Mouse (Mus musculus) embryonic facial prominence, embryonic 15.5 days (tissue): ENCODE measurements around the gene Olfr988. TPM values are rescaled to one million over a fixed set of nuclear protein-coding genes. Genes with fewer than 3 reads are reported as not detected.
"Not testable (repeated sequence)": the region's sequence is repeated elsewhere in the genome, so short reads cannot be mapped to it uniquely, and the experiment has no call there.

ENCODE experiments used
- ATAC-seq: fragments of 200-750 bp; cut with Nextera tagmentation; 2 replicates; pipeline ENCODE4 v1.8.0; 2017; ENCODE audit warnings: low read depth, moderate TSS enrichment; ENCODE audit not compliant: insufficient number of reproducible peaks, low FRiP score, low TSS enrichment
- H3K27ac ChIP-seq: fragments of 300-500 bp; sonication (generic); replicated peaks from 2 replicates; pipeline ENCODE4 v1.5.1; 2015; ENCODE audit warnings: mild to moderate bottlenecking, inconsistent platforms
- H3K27me3 ChIP-seq: fragments of 300-500 bp; sonication (generic); 2 replicates; pipeline ENCODE4 v1.6.1; 2015; ENCODE audit warnings: inconsistent platforms
- H3K36me3 ChIP-seq: fragments of 300-500 bp; sonication (generic); 2 replicates; pipeline ENCODE4 v1.6.1; 2015; ENCODE audit warnings: mild to moderate bottlenecking, inconsistent platforms
- H3K4me1 ChIP-seq: fragments of 300-500 bp; sonication (generic); 2 replicates; pipeline ENCODE4 v1.6.1; 2015; ENCODE audit warnings: inconsistent platforms
- H3K4me2 ChIP-seq: fragments of 300-500 bp; sonication (generic); replicated peaks from 2 replicates; pipeline ENCODE4 v1.6.1; 2015; ENCODE audit warnings: mild to moderate bottlenecking, inconsistent platforms
- H3K4me3 ChIP-seq: fragments of 300-500 bp; sonication (generic); replicated peaks from 2 replicates; pipeline ENCODE4 v1.5.1; 2015; ENCODE audit warnings: mild to moderate bottlenecking, inconsistent platforms
- H3K9ac ChIP-seq: fragments of 300-500 bp; sonication (generic); 2 replicates; pipeline ENCODE4 v1.6.1; 2015; ENCODE audit warnings: inconsistent platforms
- H3K9me3 ChIP-seq: fragments of 300-500 bp; sonication (generic); replicated peaks from 2 replicates; pipeline ENCODE4 v1.6.1; 2016; ENCODE audit warnings: inconsistent platforms
- WGBS: fragments of 180-500 bp; shearing (Covaris S2); methylation state at CpG from one replicate; pipeline ENCODE4 v1.1.7; 2015; 5-methylcytosine and 5-hydroxymethylcytosine counted together
- polyA plus RNA-seq: library from polyadenylated mRNA; unstranded; fragments of >200 nt; fragmentation: Nextera tagmentation; extraction: Ambion mirVana; gene quantifications from 2 replicates; pipeline ENCODE4 v1.2.1, GENCODE M21; 2015

Olfr988 gene
- not detected in 2 replicates for polyA plus RNA-seq

DNA sequence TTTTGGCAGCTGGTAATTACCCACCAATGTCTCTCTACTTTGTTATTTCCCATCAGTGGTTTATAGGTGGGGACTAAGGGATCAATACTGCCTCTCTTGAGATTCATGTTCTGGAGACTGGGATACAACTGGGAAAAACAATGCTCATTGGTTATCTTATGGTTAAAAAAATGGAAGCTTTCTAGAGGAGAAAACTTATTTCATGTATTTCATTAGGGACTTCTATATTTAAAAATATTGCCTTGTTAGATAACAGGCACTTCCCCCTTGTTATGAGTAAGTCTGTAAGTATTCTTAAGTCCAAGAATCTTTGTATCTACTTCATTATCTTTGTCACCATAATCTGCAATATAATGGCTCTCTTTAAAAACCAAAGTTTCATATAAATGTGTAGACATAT is at the start of gene Olfr988:
Olfr988 (minus strand) TSS at position 101 of the 400 bp plus-strand sequence.
- not testable (repeated sequence) for H3K27me3 ChIP-seq, H3K4me1 ChIP-seq, H3K36me3 ChIP-seq, H3K4me2 ChIP-seq, H3K9ac ChIP-seq, ATAC-seq, H3K4me3 ChIP-seq, H3K27ac ChIP-seq, H3K9me3 ChIP-seq

DNA sequence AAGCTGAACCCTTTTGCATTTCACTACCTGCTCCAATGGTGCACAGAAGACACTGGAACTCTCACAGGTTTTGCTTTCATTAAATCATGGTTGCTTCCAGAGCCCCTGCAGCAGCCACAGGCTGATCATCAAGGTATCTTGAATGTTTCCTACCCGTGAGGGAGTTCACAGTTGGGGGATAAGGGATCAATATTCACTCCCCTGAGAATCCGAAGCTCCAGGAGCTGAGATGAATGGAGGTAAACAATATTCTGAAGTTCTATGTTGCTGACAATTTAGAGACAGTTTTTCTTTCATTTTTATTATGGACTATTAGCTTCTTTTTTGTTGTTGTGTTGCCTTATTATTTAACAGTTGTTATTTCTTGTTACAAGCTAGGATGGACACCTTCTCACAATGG is 46.3 kb upstream of the Olfr988 start, which contains the start of gene Olfr992:
Olfr992 (minus strand) TSS at position 101 of the 400 bp plus-strand sequence.
- no peaks in the 10 kb centered on the region for H3K27me3 ChIP-seq
- no peak within 1 kb of the TSS for H3K4me3 ChIP-seq
- H3K9ac ChIP-seq, result no peak within 1 kb of the TSS
- no peaks in the 10 kb centered on the region for H3K36me3 ChIP-seq
- 49% methylated on average over 2 of the region's 2 CpGs for WGBS
- H3K9me3 ChIP-seq, result no peaks in the 10 kb centered on the region
- no peak for ATAC-seq
- no peak within 1 kb of the TSS for H3K4me2 ChIP-seq
- no peak within 1 kb of the TSS for H3K27ac ChIP-seq
- H3K4me1 ChIP-seq, result no peaks in the 10 kb centered on the region

DNA sequence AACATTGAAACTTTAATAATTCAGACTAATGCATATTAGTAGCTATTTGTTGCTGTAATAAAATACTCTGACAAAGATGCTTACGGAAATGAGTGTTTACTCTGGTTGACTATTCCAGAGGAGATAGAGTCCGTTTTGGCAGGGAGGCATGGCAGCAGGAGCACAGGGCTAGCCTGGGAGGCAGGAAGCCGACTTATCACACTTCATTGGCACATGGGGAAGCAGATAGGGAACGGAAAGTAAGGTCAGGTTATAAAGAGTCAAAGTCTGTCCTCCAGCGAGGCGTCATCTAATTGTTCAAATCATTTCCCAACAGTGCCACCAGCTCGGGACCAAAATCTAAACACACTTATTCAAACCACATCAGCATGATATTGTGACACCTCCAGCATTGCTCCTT is 23.1 kb downstream of the Olfr988 start:
- Histone ChIP-seq H3K27ac (no peak overlapping the region), H3K4me1 (no peaks in the 10 kb centered on the region), H3K27me3 (no peaks in the 10 kb centered on the region), H3K36me3 (no peaks in the 10 kb centered on the region), H3K9me3 (no peaks in the 10 kb centered on the region), H3K9ac (no peak overlapping the region), H3K4me2 (no peak overlapping the region), H3K4me3 (no peak overlapping the region)
- no peak for ATAC-seq
- WGBS, result 65% methylated on average over 7 of the region's 7 CpGs

DNA sequence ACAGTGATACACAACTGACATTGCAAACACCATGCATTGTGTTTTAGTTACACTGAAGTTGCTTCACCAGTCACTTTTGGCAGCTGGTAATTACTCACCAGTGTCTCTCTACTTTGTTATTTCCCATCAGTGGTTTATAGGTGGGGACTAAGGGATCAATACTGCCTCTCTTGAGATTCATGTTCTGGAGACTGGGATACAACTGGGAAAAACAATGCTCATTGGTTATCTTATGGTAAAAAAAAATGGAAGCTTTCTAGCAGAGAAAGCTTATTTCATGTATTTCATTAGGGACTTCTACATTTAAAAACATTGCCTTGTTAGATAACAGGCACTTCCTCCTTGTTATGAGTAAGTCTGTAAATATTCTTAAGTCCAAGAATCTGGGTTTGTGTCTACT is 23.8 kb downstream of the Olfr988 start, which contains the start of gene Olfr987:
Olfr987 (minus strand) TSS at position 101 of the 400 bp plus-strand sequence.
- ATAC-seq, H3K4me1 ChIP-seq, H3K36me3 ChIP-seq, H3K4me2 ChIP-seq, H3K9me3 ChIP-seq, H3K9ac ChIP-seq, H3K27ac ChIP-seq, H3K4me3 ChIP-seq, H3K27me3 ChIP-seq: not testable (repeated sequence)

DNA sequence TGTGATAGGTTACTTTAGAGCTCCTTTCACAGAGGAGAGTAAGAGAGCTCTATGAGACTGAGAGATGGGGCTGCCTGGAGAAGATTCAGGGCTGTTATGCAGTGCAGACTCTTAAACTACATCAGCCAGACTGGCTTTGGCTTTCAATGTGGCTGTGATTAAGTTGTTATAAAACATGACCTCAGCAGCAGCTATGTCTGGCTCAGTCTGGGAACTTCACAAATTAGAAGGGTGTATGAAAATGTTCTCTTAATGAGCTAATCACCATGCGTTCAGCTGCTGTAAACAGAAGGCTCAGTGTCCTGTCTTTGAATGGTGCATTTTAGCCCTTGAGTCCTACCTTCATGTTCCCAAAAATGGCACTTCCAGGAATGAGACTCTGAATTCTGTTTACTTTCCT is 43.9 kb downstream of the Olfr988 start:
- no peak overlapping the region for H3K27ac ChIP-seq
- H3K4me2 ChIP-seq, result no peak overlapping the region
- WGBS, result 24% methylated on average over 1 of the region's 1 CpGs
- ATAC-seq, result no peak
- H3K4me3 ChIP-seq, result no peak overlapping the region
- H3K27me3 ChIP-seq, result no peaks in the 10 kb centered on the region
- H3K9ac ChIP-seq, result no peak overlapping the region
- H3K4me1 ChIP-seq, result no peaks in the 10 kb centered on the region
- no peaks in the 10 kb centered on the region for H3K36me3 ChIP-seq
- no peaks in the 10 kb centered on the region for H3K9me3 ChIP-seq

Other genes with a start within 250 kb of the Olfr988 start
- gene Aplnr, start 227.0 kb downstream of the Olfr988 start, polyA plus RNA-seq, result 62.5 and 64.8 TPM in 2 replicates
- 0.79 and 1.0 TPM in 2 replicates for gene Lrrc55, start 166.0 kb downstream of the Olfr988 start, polyA plus RNA-seq
- 0.37 TPM in 1 of 2 replicates, not detected in the other for gene Olfr987, start 23.9 kb downstream of the Olfr988 start, polyA plus RNA-seq
- gene Olfr992, start 46.2 kb upstream of the Olfr988 start, polyA plus RNA-seq, result 0.09 TPM in 1 of 2 replicates, not detected in the other
- not detected in 2 replicates for gene Olfr993, start 51.6 kb upstream of the Olfr988 start, polyA plus RNA-seq
- gene Olfr994, start 73.2 kb upstream of the Olfr988 start, polyA plus RNA-seq, result 0.35 TPM in 1 of 2 replicates, not detected in the other
- not detected in 2 replicates for gene Olfr995, start 80.4 kb upstream of the Olfr988 start, polyA plus RNA-seq
- gene 4833423E24Rik, start 155.8 kb upstream of the Olfr988 start, polyA plus RNA-seq, result 10.8 and 11.9 TPM in 2 replicates
- gene Olfr996, start 216.0 kb upstream of the Olfr988 start, polyA plus RNA-seq, result not detected in 2 replicates
- gene Olfr998, start 225.7 kb upstream of the Olfr988 start, polyA plus RNA-seq, result not detected in 2 replicates
- not detected in 2 replicates for gene Olfr1000, start 248.7 kb upstream of the Olfr988 start, polyA plus RNA-seq